Mouse (Mus musculus): ENCODE measurements around the gene E2f3.
A peak's percentile ranks its signal among the peaks of the same experiment; 100 is the strongest.

The E2f3 gene

GRCm38 (mm10) chr13:29985855-29986755 lies at the start of gene E2f3:
Gene E2f3 (minus strand): TSS chr13:29986063.
- DNase-seq (ENCODE audit: low read depth), result peak; percentile 98

GRCm38 (mm10) chr13:30034540-30034939 lies 48.7 kb upstream of the E2f3 start:
- DNase-seq (ENCODE audit: low read depth), result no peak

GRCm38 (mm10) chr13:30031684-30032335 lies 45.9 kb upstream of the E2f3 start:
- DNase-seq (ENCODE audit: low read depth), result no peak

DNA sequence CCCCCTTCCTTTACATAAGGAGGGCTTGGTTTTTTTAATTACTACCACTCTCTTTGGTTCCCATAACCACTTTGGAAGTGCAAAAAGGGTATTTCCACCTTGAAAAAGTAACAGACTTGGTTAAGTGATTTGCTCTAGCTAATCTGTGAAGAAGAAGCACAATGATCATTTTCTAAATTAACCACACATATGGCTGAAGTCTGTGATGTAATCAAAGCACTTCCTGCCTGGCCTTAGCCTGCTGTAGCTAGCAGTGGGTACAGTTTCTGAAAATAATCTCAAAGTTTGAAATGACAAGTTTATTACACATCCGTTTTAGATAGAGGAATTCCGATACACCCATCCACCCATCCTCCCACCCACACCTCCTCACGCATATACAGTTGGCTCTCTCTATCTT lies 42.0 kb upstream of the E2f3 start:
- DNase-seq (ENCODE audit: low read depth), result no peak

DNA sequence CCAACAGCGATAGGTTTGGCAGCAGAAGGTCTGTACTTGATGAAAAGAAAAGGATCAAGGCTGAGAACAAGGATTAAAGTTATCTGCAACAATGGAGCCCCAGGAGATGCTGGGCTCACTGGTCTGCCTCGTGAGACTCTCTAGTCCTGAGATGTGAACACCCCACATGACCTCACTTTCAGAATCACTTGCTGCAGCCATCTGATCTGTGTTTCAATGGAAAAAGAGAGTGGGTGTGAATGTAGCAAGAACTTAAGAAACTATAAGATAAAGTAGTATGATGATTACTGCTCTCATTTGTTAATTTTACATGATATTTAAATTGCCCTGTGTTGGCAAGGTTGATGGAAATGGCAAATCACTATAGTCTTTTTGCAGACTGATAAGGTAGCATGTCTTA lies 36.6 kb upstream of the E2f3 start:
- no peak for DNase-seq (ENCODE audit: low read depth)

- no peak for DNase-seq (ENCODE audit: low read depth)
Observed at GRCm38 (mm10) chr13:30018573-30018972, 32.7 kb upstream of the E2f3 start.

DNA sequence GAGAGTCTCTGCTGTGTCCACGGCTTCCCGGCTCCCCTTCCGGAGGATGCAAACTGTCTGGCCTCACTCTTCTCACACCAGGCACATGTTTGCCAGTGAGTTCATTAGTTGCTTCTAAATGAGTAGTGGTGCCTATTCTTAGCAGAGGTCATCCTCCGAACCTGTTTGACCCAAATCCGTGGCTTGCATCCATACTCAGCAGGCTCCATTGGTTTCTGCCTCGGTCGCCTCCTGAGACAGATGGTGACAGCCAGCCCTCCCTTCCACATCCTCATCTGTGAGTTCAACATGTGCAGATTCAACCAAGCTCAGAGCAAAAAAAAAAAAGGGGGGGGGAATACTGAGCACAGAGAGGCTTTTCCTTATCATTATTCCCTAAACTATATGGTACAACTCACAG lies 31.7 kb upstream of the E2f3 start:
- DNase-seq (ENCODE audit: low read depth), result no peak

GRCm38 (mm10) chr13:30014576-30014975 lies 28.7 kb upstream of the E2f3 start:
- no peak for DNase-seq (ENCODE audit: low read depth)

GRCm38 (mm10) chr13:30012226-30012625 lies 26.4 kb upstream of the E2f3 start:
- DNase-seq (ENCODE audit: low read depth), result no peak

- DNase-seq (ENCODE audit: low read depth), result no peak
Observed at GRCm38 (mm10) chr13:30008738-30009137, 22.9 kb upstream of the E2f3 start.

- no peak for DNase-seq (ENCODE audit: low read depth)
Observed at GRCm38 (mm10) chr13:30005422-30005821, 19.6 kb upstream of the E2f3 start.

- no peak for DNase-seq (ENCODE audit: low read depth)
Observed at GRCm38 (mm10) chr13:30004849-30005248, 19.0 kb upstream of the E2f3 start.

GRCm38 (mm10) chr13:30003169-30003568 lies 17.3 kb upstream of the E2f3 start:
- peak; percentile 14 for DNase-seq (ENCODE audit: low read depth)

DNA sequence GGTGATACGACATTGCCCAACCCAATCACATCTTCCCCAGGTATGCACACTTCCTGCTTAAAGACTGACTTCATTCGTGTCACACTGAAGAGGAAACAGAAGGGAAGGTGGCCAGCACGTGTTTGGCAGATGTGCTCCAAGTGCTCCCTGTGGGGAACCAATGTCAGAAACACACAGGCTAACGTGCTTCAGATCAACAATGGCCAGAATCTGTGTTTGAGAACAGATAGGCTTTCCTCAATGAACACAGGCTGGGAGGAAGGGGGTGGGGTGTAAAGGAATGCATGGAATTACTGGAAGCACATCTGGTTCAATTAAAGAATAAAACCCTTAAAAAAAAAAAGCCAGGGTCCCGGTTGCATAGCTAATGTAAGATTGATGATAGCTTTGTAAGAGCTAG lies 15.2 kb upstream of the E2f3 start:
- DNase-seq (ENCODE audit: low read depth), result peak; percentile 9

DNA sequence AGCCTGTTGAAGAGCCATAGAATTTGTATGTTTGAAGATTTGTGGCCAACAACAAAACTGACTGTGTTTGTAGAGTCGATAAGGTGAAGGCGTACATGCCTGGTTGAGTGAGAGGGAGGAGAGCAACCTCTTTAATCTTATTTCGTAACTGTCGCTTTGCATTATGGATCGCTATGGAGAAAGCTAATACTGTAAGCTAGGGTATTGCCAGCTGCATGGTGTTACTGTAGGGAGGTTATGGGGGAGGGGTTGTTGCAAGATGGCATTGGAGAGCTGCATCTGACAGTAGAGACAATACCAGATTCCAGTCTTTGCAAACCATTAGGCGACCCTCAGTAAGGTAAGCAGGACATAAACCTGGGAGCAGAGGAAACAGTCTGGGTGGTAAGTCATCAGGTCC lies 2.1 kb upstream of the E2f3 start:
- no peak for DNase-seq (ENCODE audit: low read depth)

DNA sequence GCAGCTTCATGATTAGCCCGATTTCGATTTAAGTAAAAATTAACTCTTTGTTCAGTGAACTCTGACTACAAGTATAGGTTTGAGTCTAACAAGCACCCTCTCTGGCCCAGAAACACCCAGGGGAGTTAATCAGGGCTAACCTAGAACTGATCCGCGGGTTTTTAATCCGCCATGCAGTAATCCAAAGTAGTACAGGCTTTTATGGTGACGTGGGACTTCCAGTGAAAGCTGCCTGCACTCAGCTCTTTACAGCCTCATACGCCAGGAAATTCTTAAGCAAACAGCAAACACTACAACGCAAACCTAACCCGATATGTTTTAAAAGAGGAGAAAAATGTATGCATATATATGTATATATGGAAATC lies 875 bp upstream of the E2f3 start:
- no peak for DNase-seq (ENCODE audit: low read depth)

- DNase-seq (ENCODE audit: low read depth), result peak; percentile 35
Observed at GRCm38 (mm10) chr13:29985101-29985854, 585 bp downstream of the E2f3 start.

DNA sequence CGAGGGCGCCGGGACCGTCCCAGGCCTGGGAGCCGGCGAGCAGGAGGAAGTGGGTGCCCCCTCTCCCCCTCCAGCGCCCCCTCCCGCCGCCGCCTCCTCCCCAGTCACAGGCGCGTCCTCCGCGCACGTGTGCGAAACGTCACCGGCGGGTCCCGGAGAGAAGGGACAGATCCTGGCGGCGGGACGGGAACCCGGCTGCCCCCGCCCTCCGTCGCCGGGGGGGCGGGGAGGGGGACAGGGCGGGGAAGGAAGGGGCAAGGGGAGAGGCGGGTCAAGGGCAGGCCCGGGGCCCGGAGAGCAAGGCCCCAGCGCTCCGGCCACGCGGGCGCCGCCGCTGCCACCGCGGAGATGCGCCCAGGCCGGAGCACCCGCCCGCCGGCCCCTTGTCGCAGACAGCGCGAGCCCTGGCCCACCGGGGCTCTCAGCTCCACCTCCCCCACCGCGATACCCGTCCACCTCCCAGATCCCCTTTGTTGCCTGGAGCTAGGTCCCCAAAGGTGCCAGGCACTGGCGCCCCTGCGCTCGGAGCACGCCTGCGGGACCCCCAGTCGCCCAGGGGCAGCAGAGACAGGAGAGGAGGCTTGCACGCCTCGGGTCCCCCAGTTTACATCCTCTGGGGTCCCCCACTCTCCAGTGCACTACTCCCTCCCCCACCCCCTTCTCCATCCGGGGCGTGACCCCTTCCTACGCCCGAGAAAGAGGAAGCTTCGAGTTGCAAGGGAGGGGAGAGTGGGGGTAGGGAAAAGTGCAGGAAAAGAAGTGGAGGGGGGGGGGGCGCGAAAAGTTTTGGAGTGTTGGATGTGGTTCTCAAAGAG lies 1.4 kb downstream of the E2f3 start:
- DNase-seq (ENCODE audit: low read depth), result peak; percentile 62

DNA sequence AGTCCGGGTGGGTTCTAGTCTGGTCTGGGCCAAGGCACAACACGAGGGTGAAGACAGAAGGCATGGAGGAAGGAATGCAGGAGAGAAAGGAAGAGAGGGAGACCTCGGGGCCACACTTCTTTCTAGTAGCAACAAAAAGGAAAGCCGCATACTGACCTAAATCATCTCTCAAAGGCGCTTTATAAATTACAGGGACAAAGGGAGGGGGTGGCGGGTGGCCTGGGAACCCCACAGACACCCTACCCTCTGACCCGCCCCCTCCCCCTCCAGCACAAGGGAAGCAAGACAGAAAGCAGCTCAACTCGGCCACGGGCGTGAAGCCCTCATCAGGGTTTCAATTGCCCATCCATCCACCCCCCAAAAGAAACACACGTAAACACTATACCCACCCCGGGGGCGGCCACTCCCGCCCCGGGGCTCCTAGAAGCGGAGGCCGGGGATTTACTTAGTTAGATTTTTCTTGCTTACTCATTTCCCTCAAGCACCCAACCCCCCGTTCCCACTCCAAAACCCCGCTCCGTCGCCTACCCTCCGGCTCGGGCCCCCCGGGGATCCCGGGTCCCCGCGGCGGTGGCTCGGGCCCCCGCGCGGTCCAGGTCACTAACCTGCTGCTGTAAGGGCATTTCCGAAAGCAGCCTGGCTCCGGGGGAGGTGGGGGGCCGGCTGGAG lies 2.2 kb downstream of the E2f3 start:
- peak; percentile 43 for DNase-seq (ENCODE audit: low read depth)

DNA sequence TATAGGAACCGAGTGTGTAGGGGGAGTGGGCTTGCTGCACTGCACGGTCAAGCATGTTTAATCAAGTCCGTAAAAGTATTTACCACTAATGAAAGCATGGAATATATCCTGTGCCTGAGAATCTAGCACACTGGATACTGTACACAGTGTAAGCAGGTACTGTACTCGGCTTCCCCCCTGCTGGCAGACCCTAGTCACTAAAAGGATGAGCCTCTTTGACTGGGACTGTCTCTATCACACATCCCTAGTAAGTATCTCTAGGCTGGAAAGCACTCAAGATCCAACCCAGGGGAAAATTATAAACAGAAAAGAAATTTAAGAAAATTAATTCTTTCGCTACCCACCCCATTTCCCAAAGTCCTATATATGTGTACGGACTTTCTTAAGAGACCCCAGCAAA lies 2.8 kb downstream of the E2f3 start:
- peak; percentile 59 for DNase-seq (ENCODE audit: low read depth)

DNA sequence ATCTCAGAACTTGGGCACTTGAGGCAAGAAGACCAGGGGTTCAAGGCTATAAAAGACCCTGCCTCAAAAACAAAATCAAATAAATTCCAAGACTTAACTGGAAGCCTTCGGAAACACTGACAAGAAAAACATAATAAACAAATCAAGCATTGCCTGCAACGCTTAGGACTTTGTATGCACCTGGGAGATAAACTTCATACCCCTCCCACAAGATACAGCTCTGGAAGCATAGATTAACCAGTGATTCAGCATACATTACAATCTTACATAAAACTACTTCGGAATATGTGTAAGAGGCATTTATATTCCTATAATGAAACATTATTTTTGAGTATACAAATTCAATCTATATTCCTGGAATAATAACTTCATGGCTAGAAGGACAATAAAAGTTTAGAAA lies 3.5 kb downstream of the E2f3 start:
- DNase-seq (ENCODE audit: low read depth), result no peak
